Mouse (Mus musculus) CH12.LX (cell line): ENCODE data around the gene Capn1. TPM values are rescaled to one million over a fixed set of nuclear protein-coding genes. Genes with fewer than 3 reads are reported as not detected.

Experiments used
- DNase-seq: peaks from one replicate; pipeline ENCODE4 v3.0.0-alpha.2; 2013; ENCODE audit errors: extremely low read depth
- H3K27ac ChIP-seq: 2 replicates; pipeline ENCODE4 v1.5.1; 2012; ENCODE audit warnings: low read depth, mild to moderate bottlenecking, control low read depth, moderate library complexity; ENCODE audit not compliant: insufficient read depth
- H3K27me3 ChIP-seq: replicated peaks from 2 replicates; pipeline ENCODE3; 2012; ENCODE audit warnings: inconsistent platforms
- H3K36me3 ChIP-seq, 2 experiments: replicated peaks in 1 of 2; 2 replicates each; pipeline versions ENCODE3 to v1.6.1; 2012; ENCODE audit warnings: inconsistent platforms in 1 of 2, low read length in 1 of 2, mild to moderate bottlenecking in 1 of 2, mixed read lengths in 1 of 2, moderate library complexity in 1 of 2; ENCODE audit not compliant: control insufficient read depth in 1 of 2, insufficient read depth in 1 of 2
- H3K4me1 ChIP-seq, 2 experiments: 2 replicates each; pipeline ENCODE4 v1.6.1; 2012; ENCODE audit warnings: inconsistent platforms in 1 of 2, moderate library complexity in 1 of 2; ENCODE audit not compliant: insufficient read depth in 2 of 2, control insufficient read depth in 1 of 2
- H3K4me2 ChIP-seq: 2 replicates; pipeline ENCODE4 v1.6.1; 2012; ENCODE audit warnings: low read depth, mild to moderate bottlenecking, control low read depth; ENCODE audit not compliant: poor library complexity, insufficient read depth, severe bottlenecking
- H3K4me3 ChIP-seq, 3 experiments: fragments of 150-350 bp in 1 of 3; sonication (generic) in 1 of 3; replicated peaks in 1 of 3; 2 replicates each; pipeline versions ENCODE3 to v1.5.1; 2011 to 2012; ENCODE audit warnings: low read depth in 2 of 3, low read length in 2 of 3, mild to moderate bottlenecking in 2 of 3, moderate library complexity in 2 of 3, control low read depth in 1 of 3, improper control_type of control experiment in 1 of 3, inconsistent platforms in 1 of 3, mixed read lengths in 1 of 3; ENCODE audit not compliant: poor library complexity in 1 of 3
- H3K79me2 ChIP-seq: replicated peaks from 2 replicates; pipeline ENCODE4 v1.6.1; 2012; ENCODE audit warnings: mild to moderate bottlenecking, moderate library complexity; ENCODE audit not compliant: control insufficient read depth, poor library complexity, insufficient read depth, severe bottlenecking; ENCODE audit errors: extremely low read depth
- H3K9ac ChIP-seq: 2 replicates; pipeline ENCODE4 v1.6.1; 2012; ENCODE audit warnings: low read depth, mild to moderate bottlenecking, control low read depth, moderate library complexity; ENCODE audit not compliant: insufficient read depth
- H3K9me3 ChIP-seq: replicated peaks from 2 replicates; pipeline ENCODE3; 2012; ENCODE audit warnings: low read length, inconsistent platforms, mixed read lengths
- E2F4 ChIP-seq: IDR thresholded peaks from 2 replicates; pipeline ENCODE4 v1.6.1; 2011; ENCODE audit warnings: low read depth, low read length, improper control_type of control experiment; ENCODE audit not compliant: insufficient replicate concordance
- ELF1 ChIP-seq: IDR thresholded peaks from 2 replicates; pipeline ENCODE4 v1.6.1; 2014; ENCODE audit warnings: low read depth, mild to moderate bottlenecking, inconsistent platforms, low read length, improper control_type of control experiment
- JUN ChIP-seq: IDR thresholded peaks from 2 replicates; pipeline ENCODE4 v1.6.1; 2011; ENCODE audit warnings: low read depth, mild to moderate bottlenecking, low read length, improper control_type of control experiment, moderate library complexity; ENCODE audit not compliant: insufficient read depth
- JUND ChIP-seq: conservative IDR thresholded peaks from 2 replicates; pipeline ENCODE4 v1.6.1; 2011; ENCODE audit warnings: low read depth, low read length, improper control_type of control experiment
- MAFK ChIP-seq: IDR thresholded peaks from 2 replicates; pipeline ENCODE4 v1.6.1; 2011; ENCODE audit warnings: low read length, improper control_type of control experiment; ENCODE audit not compliant: insufficient replicate concordance
- NELFE ChIP-seq: IDR thresholded peaks from 2 replicates; pipeline ENCODE4 v1.6.1; 2011; ENCODE audit warnings: low read depth, low read length, improper control_type of control experiment
- NRF1 ChIP-seq: IDR thresholded peaks from 2 replicates; pipeline ENCODE4 v1.6.1; 2014; ENCODE audit warnings: low read depth, mild to moderate bottlenecking, inconsistent platforms, low read length, improper control_type of control experiment, moderate library complexity
- PAX5 ChIP-seq: IDR thresholded peaks from 2 replicates; pipeline ENCODE4 v1.6.1; 2012; ENCODE audit warnings: low read length, inconsistent platforms, mixed read lengths
- POLR2A ChIP-seq: IDR thresholded peaks from 2 replicates; pipeline ENCODE4 v1.6.1; 2011; ENCODE audit warnings: low read depth, mild to moderate bottlenecking, improper control_type of control experiment, low read length
- POLR2AphosphoS2 ChIP-seq: IDR thresholded peaks from 2 replicates; pipeline ENCODE4 v1.6.1; 2011; ENCODE audit warnings: low read depth, low read length, improper control_type of control experiment
- RCOR1 ChIP-seq: conservative IDR thresholded peaks from 2 replicates; pipeline ENCODE4 v1.6.1; 2012; ENCODE audit warnings: low read depth, mild to moderate bottlenecking, inconsistent platforms, low read length, improper control_type of control experiment
- SIN3A ChIP-seq: IDR thresholded peaks from 2 replicates; pipeline ENCODE4 v1.6.1; 2012; ENCODE audit warnings: low read length, improper control_type of control experiment, inconsistent platforms
- SMC3 ChIP-seq: IDR thresholded peaks from 2 replicates; pipeline ENCODE4 v1.6.1; 2011; ENCODE audit warnings: low read depth, low read length, improper control_type of control experiment
- TBP ChIP-seq: conservative IDR thresholded peaks from 2 replicates; pipeline ENCODE4 v1.6.1; 2011; ENCODE audit warnings: low read depth, low read length, improper control_type of control experiment
- TCF12 ChIP-seq: IDR thresholded peaks from 2 replicates; pipeline ENCODE4 v1.6.1; 2014; ENCODE audit warnings: low read depth, mild to moderate bottlenecking, inconsistent platforms, low read length, improper control_type of control experiment
- ZC3H11A ChIP-seq: IDR thresholded peaks from 2 replicates; pipeline ENCODE4 v1.6.1; 2012; ENCODE audit warnings: low read depth, mild to moderate bottlenecking, inconsistent platforms, low read length, improper control_type of control experiment
- ZKSCAN1 ChIP-seq: IDR thresholded peaks from 2 replicates; pipeline ENCODE4 v1.6.1; 2012; ENCODE audit warnings: low read depth, inconsistent platforms, low read length, improper control_type of control experiment, borderline replicate concordance
- dilution Hi-C: fragments of 300-500 bp; cut with MboI; formaldehyde crosslinking; loops from 2 replicates; pipeline ENCODE4 v1.14.3; 2020; ENCODE audit warnings: low sequenced_read_pairs; ENCODE audit not compliant: extremely low pct_unique_long_range_greater_than_20kb, extremely low pct_ligation_motif_present
- in situ Hi-C: fragments of 300-500 bp; cut with MboI; formaldehyde crosslinking; loops from 3 replicates; pipeline ENCODE4 v1.14.3; 2019; ENCODE audit warnings: low sequenced_read_pairs, low pct_ligation_motif_present, low pct_unique_long_range_greater_than_20kb, mixed read lengths
- polyA plus RNA-seq: library from polyadenylated mRNA; unstranded; fragments of >175 nt; gene quantifications from 2 replicates; pipeline ENCODE4 v1.2.1, GENCODE M21; 2012; ENCODE audit warnings: low read depth; ENCODE audit not compliant: insufficient read length
- total RNA-seq, 2 experiments: library from RNA; depleted of rRNA; stranded (reverse); fragments of 300-350 nt in 1 of 2; fragments of >200 nt in 1 of 2; gene quantifications; 2 replicates each; pipeline ENCODE4 v1.2.3; 2012 to 2014

The Capn1 gene
- total and polyA plus RNA-seq, 3 experiments, result 20.0 to 42.9 (median 40.2) TPM

GRCm38 (mm10) chr19:6013691-6014090 is 2.0 kb downstream of the Capn1 start:
- no peak for DNase-seq
- Histone ChIP-seq H3K9me3 (no peaks in the 10 kb centered on the region), H3K27ac (no peak overlapping the region), H3K79me2 (no peaks in the 10 kb centered on the region), H3K9ac (no peak overlapping the region), H3K4me3 (no peak overlapping the region), H3K27me3 (no peaks in the 10 kb centered on the region), H3K36me3 (peaks cover 14 to 44% of the 10 kb centered on the region in 2 experiments), H3K4me2 (no peak overlapping the region), H3K4me1 (peaks cover 11 to 31% of the 10 kb centered on the region in 2 experiments)
- in situ Hi-C loops, result no loop called here
- TF ChIP-seq PAX5, result no peak
- no peak for TF ChIP-seq MAFK
- no peak for TF ChIP-seq NRF1
- no peak for TF ChIP-seq POLR2A
- TF ChIP-seq TCF12, result no peak
- no peak for TF ChIP-seq ZC3H11A
- TF ChIP-seq JUN, result no peak
- TF ChIP-seq NELFE, result no peak
- no peak for TF ChIP-seq ELF1
- TF ChIP-seq RCOR1, result no peak
- TF ChIP-seq E2F4, result no peak
- no peak for TF ChIP-seq SMC3
- no peak for TF ChIP-seq POLR2AphosphoS2
- TF ChIP-seq ZKSCAN1, result no peak
- no peak for TF ChIP-seq JUND
- dilution Hi-C loops, result no loop called here

- DNase-seq, result no peak
- H3K27me3 ChIP-seq, result no peaks in the 10 kb centered on the region
- H3K4me1 ChIP-seq, result peaks cover 2 to 7% of the 10 kb centered on the region in 2 experiments; a peak in 2 of 4 replicates
- no peak overlapping the region for H3K4me3 ChIP-seq
- TF ChIP-seq TBP, result no peak
- in situ Hi-C loops (no loop called here), dilution Hi-C loops (no loop called here)
- no peak overlapping the region for H3K27ac ChIP-seq
- H3K79me2 ChIP-seq, result no peaks in the 10 kb centered on the region
- no peak overlapping the region for H3K9ac ChIP-seq
- H3K36me3 ChIP-seq, result peaks cover 39 to 75% of the 10 kb centered on the region in 2 experiments
- no peak overlapping the region for H3K4me2 ChIP-seq
- H3K9me3 ChIP-seq, result no peaks in the 10 kb centered on the region
Measured at GRCm38 (mm10) chr19:6009137-6009536, 6.6 kb downstream of the Capn1 start.

GRCm38 (mm10) chr19:6007013-6007412 is 8.7 kb downstream of the Capn1 start:
- in situ Hi-C loops, result no loop called here
- Histone ChIP-seq H3K27ac (no peak overlapping the region), H3K4me2 (no peak overlapping the region), H3K9ac (no peak overlapping the region), H3K27me3 (no peaks in the 10 kb centered on the region), H3K9me3 (no peaks in the 10 kb centered on the region), H3K4me3 (no peak overlapping the region), H3K4me1 (no peaks in the 10 kb centered on the region; a peak in 1 of 4 replicates), H3K36me3 (peaks cover 44 to 71% of the 10 kb centered on the region in 2 experiments), H3K79me2 (no peaks in the 10 kb centered on the region)
- dilution Hi-C loops, result no loop called here
- no peak for DNase-seq
- TF ChIP-seq SIN3A (no peak), POLR2AphosphoS2 (no peak)
